Mouse (Mus musculus) neural tube, embryonic 13.5 days (tissue): ENCODE results near the gene Mamdc4. TPM values are rescaled to one million over a fixed set of nuclear protein-coding genes. Genes with fewer than 3 reads are reported as not detected.

Source experiments
- ATAC-seq: fragments of 200-750 bp; cut with Nextera tagmentation; 2 replicates; pipeline ENCODE4 v1.8.0; 2017; ENCODE audit warnings: low read depth, mild to moderate bottlenecking, moderate TSS enrichment, moderate library complexity
- H3K27ac ChIP-seq: fragments of 300-500 bp; sonication (generic); replicated peaks from 2 replicates; pipeline ENCODE4 v1.5.1; 2015; ENCODE audit warnings: moderate library complexity, mild to moderate bottlenecking, inconsistent platforms
- H3K27me3 ChIP-seq: fragments of 300-500 bp; sonication (generic); 2 replicates; pipeline ENCODE4 v1.6.1; 2015; ENCODE audit warnings: mild to moderate bottlenecking, inconsistent platforms
- H3K36me3 ChIP-seq: fragments of 300-500 bp; sonication (generic); 2 replicates; pipeline ENCODE4 v1.6.1; 2015; ENCODE audit warnings: mild to moderate bottlenecking, inconsistent platforms
- H3K4me1 ChIP-seq: fragments of 300-500 bp; sonication (generic); replicated peaks from 2 replicates; pipeline ENCODE4 v1.6.1; 2015; ENCODE audit warnings: inconsistent platforms
- H3K4me2 ChIP-seq: fragments of 300-500 bp; sonication (generic); 2 replicates; pipeline ENCODE4 v1.6.1; 2015; ENCODE audit warnings: inconsistent platforms, mild to moderate bottlenecking, moderate library complexity
- H3K4me3 ChIP-seq: fragments of 300-500 bp; sonication (generic); 2 replicates; pipeline ENCODE4 v1.5.1; 2015; ENCODE audit warnings: mild to moderate bottlenecking, inconsistent platforms
- H3K9ac ChIP-seq: fragments of 300-500 bp; sonication (generic); 2 replicates; pipeline ENCODE4 v1.6.1; 2015; ENCODE audit warnings: moderate library complexity, mild to moderate bottlenecking, inconsistent platforms
- H3K9me3 ChIP-seq: fragments of 300-500 bp; sonication (generic); 2 replicates; pipeline ENCODE4 v1.6.1; 2016; ENCODE audit warnings: inconsistent platforms
- WGBS: fragments of 180-500 bp; shearing (Covaris S2); methylation state at CpG from one replicate; pipeline ENCODE4 v1.1.7; 2015; 5-methylcytosine and 5-hydroxymethylcytosine counted together
- polyA plus RNA-seq: library from polyadenylated mRNA; unstranded; fragments of >200 nt; fragmentation: Nextera tagmentation; extraction: Ambion mirVana; gene quantifications from 2 replicates; pipeline ENCODE4 v1.2.1, GENCODE M21; 2015

The Mamdc4 gene
- polyA plus RNA-seq, 1 experiment from 2014 or later: 2.5 TPM

DNA sequence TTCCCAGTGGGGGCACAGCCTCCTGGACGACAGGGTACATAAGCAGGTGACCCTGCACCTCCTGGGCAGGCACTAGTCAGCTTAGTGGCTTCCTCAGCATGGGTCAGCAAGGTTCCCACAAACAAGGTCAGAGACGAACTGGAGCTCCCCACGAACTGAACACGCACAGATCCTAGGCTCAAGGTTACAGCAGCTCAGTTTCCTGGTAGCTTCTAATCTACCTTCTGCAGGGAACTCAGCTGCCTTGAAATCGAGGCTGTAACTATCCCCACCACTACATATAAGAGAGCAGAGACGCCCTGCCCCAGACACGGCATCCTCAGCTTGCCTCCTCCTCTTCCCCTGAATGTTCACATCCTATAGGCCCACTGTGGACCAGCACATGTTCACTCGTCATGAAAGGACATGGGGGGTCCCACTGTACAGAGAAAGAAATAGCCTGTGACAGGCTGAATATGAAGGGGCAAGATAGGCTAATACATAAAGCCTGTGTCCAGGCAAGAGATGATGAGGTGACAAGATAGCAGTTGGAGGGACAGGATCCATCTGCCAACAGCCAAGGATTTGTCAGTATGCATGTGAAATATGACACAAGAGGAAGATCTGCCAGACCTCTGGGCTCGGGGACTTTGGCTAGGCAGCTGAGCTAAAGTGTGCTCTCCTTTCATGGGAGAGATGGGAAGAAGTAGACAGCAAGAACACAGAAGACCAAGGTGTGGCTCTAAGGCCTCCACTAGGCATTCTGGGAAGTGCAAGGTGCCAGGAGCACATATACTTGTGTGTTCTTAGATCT, 47.9 kb downstream of the Mamdc4 start:
- 90% methylated on average over 9 of the region's 9 CpGs for WGBS
- Histone ChIP-seq H3K36me3 (peaks cover 88% of the 10 kb centered on the region), H3K9me3 (no peaks in the 10 kb centered on the region), H3K4me2 (no peak overlapping the region), H3K9ac (no peak overlapping the region), H3K4me3 (no peak overlapping the region), H3K27me3 (no peaks in the 10 kb centered on the region), H3K4me1 (no peaks in the 10 kb centered on the region), H3K27ac (no peak overlapping the region)
- ATAC-seq: no peak

Other genes with a start within 250 kb of the Mamdc4 start
- 55.4 and 73.6 TPM in 2 replicates for gene Man1b1, start 242.5 kb downstream of the Mamdc4 start, polyA plus RNA-seq
- 26.4 and 27.5 TPM in 2 replicates for gene Dpp7, start 218.5 kb downstream of the Mamdc4 start, polyA plus RNA-seq
- 6.0 and 8.5 TPM in 2 replicates for gene Uap1l1, start 209.2 kb downstream of the Mamdc4 start, polyA plus RNA-seq
- gene Sapcd2, start 202.5 kb downstream of the Mamdc4 start, polyA plus RNA-seq: 9.9 and 11.3 TPM in 2 replicates
- 11.0 and 14.8 TPM in 2 replicates for gene Entpd2, start 179.0 kb downstream of the Mamdc4 start, polyA plus RNA-seq
- gene Npdc1, start 175.5 kb downstream of the Mamdc4 start, polyA plus RNA-seq: 359 and 403 TPM in 2 replicates
- gene Fut7, start 151.6 kb downstream of the Mamdc4 start, polyA plus RNA-seq: 0.18 TPM in 1 of 2 replicates, not detected in the other
- 9.8 and 10.2 TPM in 2 replicates for gene Abca2, start 146.1 kb downstream of the Mamdc4 start, polyA plus RNA-seq
- 2.8 and 3.2 TPM in 2 replicates for gene Clic3, start 118.0 kb downstream of the Mamdc4 start, polyA plus RNA-seq
- gene Paxx, start 113.8 kb downstream of the Mamdc4 start, polyA plus RNA-seq: 85.1 and 97.1 TPM in 2 replicates
- gene Ptgds, start 104.8 kb downstream of the Mamdc4 start, polyA plus RNA-seq: 19.7 and 19.9 TPM in 2 replicates
- not detected in 2 replicates for gene Lcn12, start 80.9 kb downstream of the Mamdc4 start, polyA plus RNA-seq
- gene Fbxw5, start 74.1 kb downstream of the Mamdc4 start, polyA plus RNA-seq: 124 and 129 TPM in 2 replicates
- gene C8g, start 73.1 kb downstream of the Mamdc4 start, polyA plus RNA-seq: 5.7 and 8.0 TPM in 2 replicates
- gene Traf2, start 27.9 kb downstream of the Mamdc4 start, polyA plus RNA-seq: 19.2 and 20.8 TPM in 2 replicates
- gene Edf1, start 17.0 kb downstream of the Mamdc4 start, polyA plus RNA-seq: 426 and 453 TPM in 2 replicates
- 180 and 188 TPM in 2 replicates for gene Phpt1, start 379 bp upstream of the Mamdc4 start, polyA plus RNA-seq
- gene Ajm1, start 6.9 kb upstream of the Mamdc4 start, polyA plus RNA-seq: 7.1 and 8.4 TPM in 2 replicates
- gene Rabl6, start 33.7 kb upstream of the Mamdc4 start, polyA plus RNA-seq: 65.7 and 74.3 TPM in 2 replicates
- gene Ccdc183, start 42.8 kb upstream of the Mamdc4 start, polyA plus RNA-seq: 0.12 and 0.17 TPM in 2 replicates
- gene Tmem141, start 47.2 kb upstream of the Mamdc4 start, polyA plus RNA-seq: 37.7 and 41.2 TPM in 2 replicates
- 2.7 and 3.1 TPM in 2 replicates for gene Fcna, start 53.2 kb upstream of the Mamdc4 start, polyA plus RNA-seq
- gene Lcn8, start 78.3 kb upstream of the Mamdc4 start, polyA plus RNA-seq: not detected in 2 replicates
- not detected in 2 replicates for gene Lcn5, start 83.1 kb upstream of the Mamdc4 start, polyA plus RNA-seq
- not detected in 2 replicates for gene Lcn6, start 101.9 kb upstream of the Mamdc4 start, polyA plus RNA-seq
- not detected in 2 replicates for gene Lcn10, start 107.9 kb upstream of the Mamdc4 start, polyA plus RNA-seq
- gene Obp2a, start 125.2 kb upstream of the Mamdc4 start, polyA plus RNA-seq: not detected in 2 replicates
- 113 and 121 TPM in 2 replicates for gene Bmyc, start 131.9 kb upstream of the Mamdc4 start, polyA plus RNA-seq
- not detected in 2 replicates for gene Obp2b, start 162.2 kb upstream of the Mamdc4 start, polyA plus RNA-seq
- gene Lcn3, start 190.7 kb upstream of the Mamdc4 start, polyA plus RNA-seq: not detected in 2 replicates
- gene Lcn11, start 202.2 kb upstream of the Mamdc4 start, polyA plus RNA-seq: not detected in 2 replicates
- gene Gm13539, start 207.4 kb upstream of the Mamdc4 start, polyA plus RNA-seq: not detected in 2 replicates
- not detected in 2 replicates for gene Glt6d1, start 241.0 kb upstream of the Mamdc4 start, polyA plus RNA-seq
- gene Lcn9, start 248.3 kb upstream of the Mamdc4 start, polyA plus RNA-seq: not detected in 2 replicates